Mouse (Mus musculus) neural tube, embryonic 10.5 days (tissue): ENCODE data around the gene Sod3.
A peak's percentile ranks its signal among the peaks of the same experiment; 100 is the strongest.

Experiments
- DNase-seq: peaks from one replicate; pipeline ENCODE4 v3.0.0-alpha.2; 2017; ENCODE audit warnings: low spot score; ENCODE audit errors: extremely low spot score

Sod3 gene

GRCm38 (mm10) chr5:52363468-52364150 is at the start of gene Sod3:
TSS of gene Sod3 (plus strand) at chr5:52363791.
- peak; percentile 31 for DNase-seq

DNA sequence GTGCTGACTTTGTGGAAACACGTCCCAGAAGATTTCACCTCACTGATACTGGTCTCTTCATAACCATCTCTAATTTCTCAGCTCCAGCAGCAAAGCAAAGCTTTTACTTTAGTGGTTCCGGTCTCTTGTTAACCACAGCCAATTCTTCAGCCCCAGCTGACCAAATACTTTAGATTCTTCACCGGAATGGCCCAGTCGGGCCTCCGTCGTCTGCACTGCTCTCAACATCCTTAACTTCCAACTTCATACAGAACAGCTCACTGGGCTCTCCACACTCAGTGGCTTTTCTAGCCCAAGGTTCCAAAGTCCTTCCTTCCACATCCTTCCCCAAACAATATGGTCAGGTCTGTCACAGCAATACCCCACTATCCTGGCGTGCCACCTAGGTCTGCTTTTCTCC is 46.7 kb upstream of the Sod3 start:
- DNase-seq = no peak

GRCm38 (mm10) chr5:52319499-52319898 is 44.1 kb upstream of the Sod3 start:
- DNase-seq = no peak

DNA sequence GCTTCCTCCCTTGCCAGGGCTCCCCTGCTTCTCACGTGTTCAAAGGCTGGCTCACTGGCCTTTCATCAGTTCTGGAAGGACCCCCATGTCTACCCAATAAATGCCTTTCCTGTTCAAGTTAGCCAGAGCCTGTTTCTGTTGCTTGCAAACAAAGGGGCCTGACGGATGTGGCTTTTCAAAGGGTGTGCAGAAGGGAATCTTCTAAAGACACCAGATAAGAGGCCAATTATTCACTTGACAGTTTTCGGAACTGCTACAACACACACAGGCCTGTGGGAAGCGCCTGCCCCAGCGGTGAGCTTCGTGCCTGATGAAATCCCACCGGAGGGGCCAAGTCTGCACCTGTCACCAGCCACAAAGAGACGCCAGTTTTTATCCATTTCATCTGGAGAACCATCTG is 31.5 kb upstream of the Sod3 start:
- no peak for DNase-seq

DNA sequence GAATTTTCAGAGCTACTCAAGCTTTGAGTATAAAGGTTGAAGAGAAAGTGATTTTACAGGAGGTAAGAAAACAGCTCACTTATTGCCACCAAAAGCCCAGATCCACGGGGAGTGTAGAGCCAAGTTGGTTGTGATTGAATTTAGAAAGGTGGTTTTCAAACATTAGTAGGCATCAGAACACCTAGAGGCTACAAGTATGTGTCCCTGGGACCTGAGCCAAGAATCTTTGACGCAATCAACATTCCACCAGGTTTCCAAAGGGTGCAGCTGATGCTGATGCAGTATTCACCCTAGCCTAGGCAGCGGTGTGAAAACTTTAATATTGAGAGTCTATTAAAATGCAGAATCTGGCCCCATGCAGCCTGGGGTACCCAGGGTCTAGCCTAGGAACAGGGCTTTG is 28.0 kb upstream of the Sod3 start:
- no peak for DNase-seq

DNA sequence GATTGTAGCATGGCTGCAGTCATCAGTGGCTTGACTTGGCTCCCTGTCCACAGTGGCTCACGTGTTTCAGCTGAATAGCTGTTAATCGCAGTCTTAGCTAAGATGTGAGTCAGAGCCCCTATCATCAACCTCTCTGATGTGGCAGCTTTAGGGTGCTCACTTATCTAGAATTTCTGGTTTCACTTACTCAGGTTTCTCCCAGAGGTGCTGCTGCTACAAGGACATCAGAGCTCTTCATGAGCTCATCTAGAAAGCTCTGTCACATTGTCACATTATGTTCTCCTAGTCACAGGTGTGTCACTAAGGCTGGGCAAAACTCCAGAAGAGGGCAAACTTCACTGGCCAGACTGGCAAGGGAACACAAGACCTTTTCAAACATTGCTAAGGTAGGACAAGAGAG is 24.5 kb upstream of the Sod3 start:
- DNase-seq = no peak

- DNase-seq = no peak
These were observed 16.7 kb upstream of the Sod3 start for GRCm38 (mm10) chr5:52346890-52347289.

DNA sequence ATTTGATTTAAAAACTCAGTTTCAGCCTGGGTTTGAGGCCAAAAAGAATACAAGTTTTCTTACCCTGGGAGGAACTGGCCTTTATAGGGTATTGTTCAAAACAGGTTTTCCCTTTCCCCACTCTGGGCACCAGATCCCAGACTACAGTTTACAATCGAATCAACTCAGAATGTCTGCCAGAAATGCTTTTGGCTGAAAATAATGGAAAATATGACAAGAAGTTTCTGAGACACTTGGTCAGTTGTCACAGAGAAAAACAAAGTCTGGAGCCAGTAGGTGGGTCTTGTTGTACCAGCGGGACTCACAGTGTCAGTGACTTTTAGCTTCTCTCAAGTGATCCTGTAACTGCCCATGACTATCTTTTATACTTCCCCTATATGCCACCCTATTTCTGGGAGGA is 13.1 kb upstream of the Sod3 start:
- no peak for DNase-seq

- no peak for DNase-seq
These were observed 12.0 kb upstream of the Sod3 start for GRCm38 (mm10) chr5:52351561-52351960.

DNA sequence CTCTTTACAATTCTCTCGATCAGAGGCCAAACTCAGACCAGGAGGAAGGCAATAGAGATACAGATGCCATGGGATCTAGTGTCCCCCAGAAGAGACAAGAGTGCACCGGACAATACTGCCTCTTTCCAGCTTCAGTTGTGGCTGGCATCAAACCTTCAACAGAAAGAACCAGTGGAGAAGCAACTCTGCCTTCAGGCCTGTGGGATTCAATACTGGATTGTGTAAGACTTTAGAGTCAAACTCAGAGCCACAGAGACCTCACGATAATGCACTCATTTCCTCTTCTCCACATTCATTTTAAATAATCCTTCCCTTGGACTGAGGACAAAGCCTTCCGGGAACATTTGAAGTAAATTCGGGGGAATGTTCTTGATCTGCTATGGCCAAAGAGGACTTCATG is 10.9 kb upstream of the Sod3 start:
- no peak for DNase-seq

DNA sequence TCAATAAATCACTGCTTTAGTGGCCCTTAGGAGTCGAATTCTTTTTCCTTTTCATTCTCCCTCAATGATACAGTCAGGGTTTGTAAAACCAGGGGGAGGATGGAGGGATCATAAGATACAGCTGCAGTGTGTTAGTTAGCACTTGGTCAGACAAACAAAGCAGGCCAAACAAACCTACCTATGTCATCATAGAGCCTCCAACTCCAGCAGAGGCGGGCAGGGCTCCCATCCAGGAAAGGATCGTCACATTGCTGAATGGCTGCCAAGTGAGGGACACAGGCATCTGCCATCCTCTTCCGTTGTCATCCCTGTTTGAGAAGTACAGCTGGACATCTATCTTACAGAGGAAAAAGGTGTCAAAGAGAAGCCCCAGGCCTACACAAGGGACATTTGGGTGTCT is 9.2 kb upstream of the Sod3 start:
- no peak for DNase-seq

DNA sequence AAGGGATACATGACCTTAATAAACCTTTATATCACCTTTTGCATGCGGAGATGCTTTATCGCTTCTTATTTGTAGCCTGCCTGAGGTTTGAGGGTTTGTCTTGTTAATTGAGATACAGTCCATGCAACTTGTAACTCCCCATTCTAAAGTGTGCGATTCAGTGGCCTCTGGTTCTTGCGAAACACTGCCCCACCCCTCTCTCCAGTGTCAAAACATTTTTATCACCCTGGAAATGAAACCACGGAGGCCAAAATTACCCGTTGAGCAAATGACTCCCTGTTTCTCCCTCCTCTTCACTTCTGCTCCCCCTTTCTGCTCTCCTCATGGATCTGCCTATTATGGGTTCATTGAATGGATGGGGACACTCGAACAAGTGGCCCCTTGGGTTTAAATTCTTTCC is 8.0 kb upstream of the Sod3 start:
- DNase-seq = no peak

GRCm38 (mm10) chr5:52357175-52357754 is 6.3 kb upstream of the Sod3 start:
- DNase-seq = no peak

- DNase-seq = no peak
These were observed 5.5 kb upstream of the Sod3 start for GRCm38 (mm10) chr5:52358120-52358519.

DNA sequence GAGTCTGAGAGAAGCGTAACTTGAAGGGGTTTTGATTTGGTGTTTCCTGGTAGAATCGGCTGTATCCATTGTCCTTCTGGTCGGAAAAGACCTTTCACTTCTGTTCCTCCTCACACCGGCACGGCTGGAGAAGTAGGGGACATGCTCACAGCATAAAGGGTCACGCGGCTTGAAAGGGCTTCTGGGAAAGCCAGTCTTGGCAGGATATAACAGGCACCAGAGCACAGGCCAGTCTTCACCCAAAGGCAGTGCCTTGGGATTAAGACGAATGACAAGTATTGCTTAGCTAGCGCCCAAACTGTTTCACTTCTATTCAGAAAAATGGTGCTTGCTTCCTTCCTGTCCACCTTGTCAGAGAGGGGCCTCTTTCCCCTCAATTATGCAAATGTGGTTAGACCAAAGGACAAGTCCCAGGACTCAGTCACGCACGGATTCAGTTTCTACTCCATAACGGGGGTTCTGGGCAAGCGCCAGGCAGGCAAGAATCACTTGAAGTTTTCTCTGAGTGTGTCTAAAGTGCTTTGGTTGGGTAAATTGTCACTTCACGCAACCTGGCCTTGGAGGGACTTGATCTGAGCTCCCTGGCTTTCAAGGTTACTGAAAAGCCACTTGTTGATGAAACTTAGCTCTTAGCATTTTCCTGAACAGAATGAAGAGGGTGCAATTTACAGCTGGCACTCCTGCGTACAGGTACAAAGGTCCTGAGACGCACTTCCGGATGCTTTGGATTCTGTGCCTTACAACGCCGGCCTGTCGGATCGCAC is 3.1 kb upstream of the Sod3 start:
- no peak for DNase-seq

- DNase-seq = no peak
These were observed 669 bp upstream of the Sod3 start for GRCm38 (mm10) chr5:52362776-52363467.

GRCm38 (mm10) chr5:52364521-52364920 is 930 bp downstream of the Sod3 start:
- no peak for DNase-seq

- no peak for DNase-seq
These were observed 2.3 kb downstream of the Sod3 start for GRCm38 (mm10) chr5:52365930-52366329.

DNA sequence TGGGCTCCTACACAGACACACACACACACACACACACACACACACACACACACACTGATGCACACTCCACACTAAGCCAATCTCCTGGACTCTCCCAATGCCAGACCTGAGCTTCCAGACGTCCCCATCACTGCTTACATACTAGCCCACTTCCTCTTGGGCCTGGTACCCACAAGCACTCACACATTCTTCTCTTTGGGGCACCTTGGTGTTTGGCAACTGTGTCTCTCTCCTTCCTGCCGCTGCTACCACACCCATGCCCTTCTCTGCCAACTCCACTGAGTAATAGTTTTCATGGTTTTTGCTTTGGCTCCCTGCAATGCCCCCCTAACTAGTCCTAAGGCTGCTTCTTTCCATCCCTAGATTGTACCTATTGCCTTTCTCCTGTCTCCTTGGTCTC is 3.1 kb downstream of the Sod3 start:
- no peak for DNase-seq

DNA sequence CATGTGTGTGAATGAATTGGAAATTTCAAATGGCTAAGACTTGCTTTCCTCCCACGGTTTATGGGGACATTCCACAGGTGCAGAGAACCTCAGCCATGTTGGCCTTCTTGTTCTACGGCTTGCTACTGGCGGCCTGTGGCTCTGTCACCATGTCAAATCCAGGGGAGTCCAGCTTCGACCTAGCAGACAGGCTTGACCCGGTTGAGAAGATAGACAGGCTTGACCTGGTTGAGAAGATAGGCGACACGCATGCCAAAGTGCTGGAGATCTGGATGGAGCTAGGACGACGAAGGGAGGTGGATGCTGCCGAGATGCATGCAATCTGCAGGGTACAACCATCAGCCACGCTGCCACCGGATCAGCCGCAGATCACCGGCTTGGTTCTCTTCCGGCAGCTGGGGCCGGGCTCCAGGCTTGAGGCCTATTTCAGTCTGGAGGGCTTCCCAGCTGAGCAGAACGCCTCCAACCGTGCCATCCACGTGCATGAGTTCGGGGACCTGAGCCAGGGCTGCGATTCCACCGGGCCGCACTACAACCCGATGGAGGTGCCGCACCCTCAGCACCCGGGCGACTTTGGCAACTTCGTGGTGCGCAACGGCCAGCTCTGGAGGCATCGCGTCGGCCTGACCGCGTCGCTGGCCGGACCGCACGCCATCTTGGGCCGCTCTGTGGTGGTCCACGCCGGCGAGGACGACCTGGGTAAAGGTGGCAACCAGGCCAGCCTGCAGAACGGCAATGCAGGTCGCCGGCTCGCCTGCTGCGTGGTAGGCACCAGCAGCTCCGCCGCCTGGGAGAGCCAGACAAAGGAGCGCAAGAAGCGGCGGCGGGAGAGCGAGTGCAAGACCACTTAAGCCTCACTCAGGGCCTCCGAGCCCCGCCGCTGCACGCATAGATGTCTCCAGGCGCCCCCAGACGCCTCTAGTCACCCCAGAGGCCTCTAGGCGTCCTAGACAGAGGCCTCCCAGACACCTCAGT is 4.6 kb downstream of the Sod3 start:
- peak; percentile 26 for DNase-seq

DNA sequence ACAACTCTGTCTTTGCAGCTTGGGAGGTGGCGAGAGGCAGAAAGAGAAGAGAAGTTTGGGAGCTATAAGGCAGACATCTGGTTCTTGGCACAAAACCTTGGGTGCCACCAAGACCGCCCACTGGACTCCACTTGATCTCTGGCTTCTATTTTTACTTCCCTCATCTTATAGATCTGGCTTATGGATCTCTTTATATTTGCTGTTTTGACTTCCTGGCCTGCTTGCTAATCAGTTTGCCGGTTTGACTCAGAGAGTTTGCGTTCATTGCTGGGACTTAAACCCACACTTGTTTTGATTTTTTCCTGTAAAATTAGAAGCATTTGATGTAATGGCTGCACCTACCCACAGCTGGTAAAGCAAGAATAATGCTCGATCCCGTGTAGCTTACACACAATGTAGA is 7.3 kb downstream of the Sod3 start:
- no peak for DNase-seq
